Mouse (Mus musculus) thymus, adult 2 months (tissue): ENCODE measurements at regions not wholly inside any gene's neighbourhood (a gene's known extent, or its start where the extent isn't known, plus 50 kb on each side); places are given as distances from the start of the nearest gene placed in this dataset.

Experiments used
- CTCF ChIP-seq: fragments of 200-500 bp; IDR thresholded peaks from 2 replicates; pipeline ENCODE4 v1.5.1; 2012; ENCODE audit warnings: mild to moderate bottlenecking, control low read depth, low read length, moderate library complexity, borderline replicate concordance; ENCODE audit not compliant: control insufficient read depth, poor library complexity, insufficient read depth; ENCODE audit errors: extremely low read depth
- POLR2A ChIP-seq: fragments of 200-500 bp; IDR thresholded peaks from 2 replicates; pipeline ENCODE4 v1.6.1; 2012; ENCODE audit warnings: mild to moderate bottlenecking, low read length, control low read depth, moderate library complexity; ENCODE audit not compliant: control insufficient read depth, poor library complexity, insufficient read depth; ENCODE audit errors: extremely low read depth

DNA sequence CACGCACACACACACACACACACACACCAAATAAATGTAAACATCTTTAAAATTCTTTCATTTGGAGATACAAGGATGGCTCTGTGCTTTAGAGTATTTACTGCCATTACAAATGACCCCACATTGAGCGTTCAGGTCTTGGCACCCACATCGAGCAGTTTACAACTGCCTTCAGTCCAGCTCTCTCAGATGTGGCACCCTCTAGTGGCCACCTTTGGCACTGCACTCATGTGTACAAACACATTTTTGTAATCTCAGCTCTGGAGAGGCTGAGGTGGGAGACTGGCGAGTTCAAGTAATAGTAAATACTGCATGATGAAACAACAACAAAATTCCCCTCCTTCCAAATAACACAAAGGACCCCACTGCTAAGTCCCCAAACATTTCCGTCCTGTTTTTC is 198.6 kb upstream of the Dkk2 start:
- TF ChIP-seq CTCF (peak; percentile 36; the same call in 1 of the 2 replicates), POLR2A (no peak)
